Mouse (Mus musculus) heart, embryonic 16.5 days (tissue): ENCODE measurements around the gene Fam205c. TPM values are rescaled to one million over a fixed set of nuclear protein-coding genes. Genes with fewer than 3 reads are reported as not detected.

Experiments
- ATAC-seq: fragments of 200-750 bp; cut with Nextera tagmentation; replicated peaks from 2 replicates; pipeline ENCODE4 v1.8.0; 2017; ENCODE audit warnings: moderate number of reproducible peaks; ENCODE audit not compliant: insufficient read depth, low FRiP score; ENCODE audit errors: extremely low read depth
- H3K27ac ChIP-seq: fragments of 300-500 bp; sonication (generic); 2 replicates; pipeline ENCODE4 v1.5.1; 2014; ENCODE audit warnings: mild to moderate bottlenecking, low read length, control low read depth, moderate library complexity
- H3K27me3 ChIP-seq: fragments of 300-500 bp; sonication (generic); 2 replicates; pipeline ENCODE4 v1.6.1; 2014; ENCODE audit warnings: low read length, mixed read lengths; ENCODE audit not compliant: control insufficient read depth, insufficient read depth
- H3K36me3 ChIP-seq: fragments of 300-500 bp; sonication (generic); 2 replicates; pipeline ENCODE4 v1.6.1; 2014; ENCODE audit not compliant: control insufficient read depth, insufficient read depth
- H3K4me1 ChIP-seq: fragments of 300-500 bp; sonication (generic); 2 replicates; pipeline ENCODE4 v1.6.1; 2014; ENCODE audit warnings: low read length, mixed read lengths; ENCODE audit not compliant: control insufficient read depth, insufficient read depth
- H3K4me2 ChIP-seq: fragments of 300-500 bp; sonication (generic); 2 replicates; pipeline ENCODE4 v1.6.1; 2014; ENCODE audit warnings: low read depth, mild to moderate bottlenecking, control low read depth, low read length
- H3K4me3 ChIP-seq: fragments of 300-500 bp; sonication (generic); 2 replicates; pipeline ENCODE4 v1.5.1; 2014; ENCODE audit warnings: mild to moderate bottlenecking, control low read depth, low read length
- H3K9ac ChIP-seq: fragments of 300-500 bp; sonication (generic); 2 replicates; pipeline ENCODE4 v1.6.1; 2014; ENCODE audit warnings: low read length, control low read depth
- H3K9me3 ChIP-seq: fragments of 300-500 bp; sonication (generic); replicated peaks from 2 replicates; pipeline ENCODE4 v1.6.1; 2016; ENCODE audit warnings: low read length; ENCODE audit not compliant: control insufficient read depth
- WGBS: fragments of 180-500 bp; shearing (Covaris S2); extraction: QIAGEN DNeasy Blood & Tissue Kit; methylation state at CpG from one replicate; pipeline ENCODE4 v1.1.7; 2014; 5-methylcytosine and 5-hydroxymethylcytosine counted together
- polyA plus RNA-seq: library from polyadenylated mRNA; unstranded; fragments of >200 nt; fragmentation: Nextera tagmentation; extraction: Ambion mirVana; gene quantifications from 2 replicates; pipeline ENCODE4 v1.2.1, GENCODE M21; 2015

Gene Fam205c
- 0.13 and 0.34 TPM in 2 replicates for polyA plus RNA-seq

DNA sequence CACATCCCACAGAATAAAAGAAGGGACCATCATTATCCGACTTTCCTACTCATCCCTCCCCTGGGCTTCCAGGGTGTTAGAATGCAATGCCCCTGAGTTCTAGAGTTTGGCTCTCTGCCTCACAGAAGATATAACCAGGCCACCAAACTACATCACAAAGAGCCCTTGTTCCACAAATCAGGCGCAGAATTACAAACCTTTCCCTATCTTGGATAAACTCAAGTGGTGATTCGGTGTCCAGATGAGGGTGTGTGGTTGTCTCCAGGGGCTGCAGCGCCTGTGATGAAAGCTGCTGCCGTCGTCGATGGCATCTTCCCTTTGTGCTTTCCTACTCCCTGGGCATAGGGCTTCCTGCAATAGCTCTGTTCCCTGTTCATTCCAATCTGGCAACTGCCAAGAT lies at the start of gene Fam205c:
Gene Fam205c, minus strand, starts transcription at position 101 of the 400 bp plus-strand sequence.
- 71% methylated on average over 7 of the region's 7 CpGs for WGBS
- H3K9me3 ChIP-seq = no peaks in the 10 kb centered on the region
- ATAC-seq = no peak
- H3K4me3 ChIP-seq = no peak within 1 kb of the TSS
- no peak within 1 kb of the TSS for H3K4me2 ChIP-seq
- H3K4me1 ChIP-seq = no peaks in the 10 kb centered on the region
- H3K27me3 ChIP-seq = no peaks in the 10 kb centered on the region
- no peak within 1 kb of the TSS for H3K9ac ChIP-seq
- no peak within 1 kb of the TSS for H3K27ac ChIP-seq
- H3K36me3 ChIP-seq = no peaks in the 10 kb centered on the region

DNA sequence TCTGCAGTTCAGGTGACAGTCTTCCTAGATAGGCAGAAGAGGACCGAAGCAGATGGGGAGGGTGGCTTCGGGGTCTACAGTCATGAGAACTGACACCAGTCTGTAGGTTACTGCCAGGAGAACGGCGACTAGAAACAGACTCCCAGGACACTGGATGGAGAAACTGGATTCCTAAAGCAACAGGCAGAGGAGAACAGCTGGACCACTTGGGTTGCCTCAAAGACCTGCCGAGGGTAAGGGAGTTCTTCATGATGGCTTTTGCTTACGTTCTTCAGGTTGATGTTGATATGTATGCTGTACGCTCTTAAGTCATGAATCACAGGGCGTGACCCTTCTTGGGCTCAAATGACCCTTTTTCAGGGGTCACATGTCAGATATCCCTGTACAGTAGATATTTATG lies 48.4 kb upstream of the Fam205c start:
- peaks cover 15% of the 10 kb centered on the region for H3K27me3 ChIP-seq

DNA sequence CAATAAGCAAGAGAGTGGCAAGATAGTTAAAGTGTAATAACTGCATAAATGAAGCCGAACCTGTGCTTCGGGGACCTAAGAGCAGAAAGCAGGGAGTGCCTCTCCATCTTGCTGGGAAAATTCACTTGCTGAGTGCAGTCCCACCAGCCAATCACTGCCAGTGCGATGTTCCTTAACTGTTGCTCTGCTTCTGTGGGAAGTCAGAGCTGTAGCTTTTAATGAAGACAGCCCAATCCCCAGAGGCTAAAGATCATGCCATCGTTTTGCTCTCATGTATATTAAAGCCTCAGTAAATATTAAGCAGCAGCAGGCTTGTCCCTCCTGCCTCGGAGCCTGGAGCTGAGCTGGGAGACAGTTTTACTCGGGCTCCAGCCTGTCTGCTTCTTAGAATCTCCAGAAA lies 48.0 kb upstream of the Fam205c start:
- 66% methylated on average over 6 of the region's 6 CpGs for WGBS
- H3K4me3 ChIP-seq = no peak overlapping the region
- no peak overlapping the region for H3K27ac ChIP-seq
- no peaks in the 10 kb centered on the region for H3K4me1 ChIP-seq
- no peaks in the 10 kb centered on the region for H3K9me3 ChIP-seq
- no peak for ATAC-seq
- H3K4me2 ChIP-seq = no peak overlapping the region
- no peaks in the 10 kb centered on the region for H3K36me3 ChIP-seq
- H3K9ac ChIP-seq = no peak overlapping the region
- peaks cover 18% of the 10 kb centered on the region for H3K27me3 ChIP-seq

More for the DNA sequence above, 48.4 kb upstream of the Fam205c start:
- Histone ChIP-seq H3K4me3 (no peak overlapping the region), H3K36me3 (no peaks in the 10 kb centered on the region), H3K4me1 (no peaks in the 10 kb centered on the region), H3K27ac (no peak overlapping the region), H3K9ac (no peak overlapping the region), H3K9me3 (no peaks in the 10 kb centered on the region), H3K4me2 (no peak overlapping the region)
- 77% methylated on average over 8 of the region's 8 CpGs for WGBS
- no peak for ATAC-seq

DNA sequence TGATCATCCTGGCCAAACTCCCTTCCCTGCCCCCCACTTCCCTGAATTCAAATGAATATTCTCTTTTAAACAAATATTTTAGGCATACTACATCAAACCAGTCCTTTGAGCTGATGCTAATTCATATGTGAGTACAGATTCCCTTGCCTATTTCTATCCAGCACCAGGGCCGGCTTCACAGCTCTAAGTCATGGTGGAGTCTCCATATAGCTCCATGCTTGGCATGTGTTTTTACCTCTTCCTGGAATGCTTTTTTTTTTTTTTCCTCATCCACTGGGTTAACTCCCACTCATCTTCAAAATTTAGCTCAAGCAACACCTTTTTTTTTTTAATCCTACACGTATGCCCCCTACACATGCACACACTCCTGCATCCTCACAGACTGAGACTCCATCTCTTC lies 47.5 kb upstream of the Fam205c start:
- no peaks in the 10 kb centered on the region for H3K36me3 ChIP-seq
- no peak overlapping the region for H3K4me3 ChIP-seq
- ATAC-seq = no peak
- no peak overlapping the region for H3K4me2 ChIP-seq
- no peaks in the 10 kb centered on the region for H3K4me1 ChIP-seq
- no peak overlapping the region for H3K9ac ChIP-seq
- H3K9me3 ChIP-seq = no peaks in the 10 kb centered on the region
- 77% methylated on average over 2 of the region's 2 CpGs for WGBS
- H3K27ac ChIP-seq = no peak overlapping the region
- H3K27me3 ChIP-seq = peaks cover 18% of the 10 kb centered on the region

DNA sequence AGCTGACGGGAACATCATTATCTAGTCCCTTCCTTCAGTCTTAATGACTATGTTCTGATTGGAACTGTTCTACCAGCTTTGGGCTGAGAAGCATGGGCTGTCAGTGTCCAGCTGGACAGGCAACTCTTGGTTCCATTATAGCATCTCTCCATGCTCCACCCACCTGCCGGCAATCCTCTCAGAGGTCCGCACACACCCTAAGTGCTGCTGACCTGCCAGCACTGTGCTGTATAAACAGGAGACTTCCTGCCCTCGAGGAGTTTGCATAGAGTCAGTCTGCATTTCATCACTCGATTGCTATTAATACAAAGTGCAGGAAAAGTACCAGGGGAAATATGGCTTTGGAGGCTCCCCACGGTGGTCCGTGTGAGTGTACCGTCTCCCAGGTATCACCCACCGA lies 46.7 kb upstream of the Fam205c start:
- Histone ChIP-seq H3K4me1 (no peaks in the 10 kb centered on the region), H3K27ac (no peak overlapping the region), H3K27me3 (peaks cover 22% of the 10 kb centered on the region), H3K4me3 (no peak overlapping the region), H3K9me3 (no peaks in the 10 kb centered on the region), H3K4me2 (no peak overlapping the region), H3K36me3 (no peaks in the 10 kb centered on the region), H3K9ac (no peak overlapping the region)
- no peak for ATAC-seq
- WGBS = 56% methylated on average over 9 of the region's 9 CpGs

DNA sequence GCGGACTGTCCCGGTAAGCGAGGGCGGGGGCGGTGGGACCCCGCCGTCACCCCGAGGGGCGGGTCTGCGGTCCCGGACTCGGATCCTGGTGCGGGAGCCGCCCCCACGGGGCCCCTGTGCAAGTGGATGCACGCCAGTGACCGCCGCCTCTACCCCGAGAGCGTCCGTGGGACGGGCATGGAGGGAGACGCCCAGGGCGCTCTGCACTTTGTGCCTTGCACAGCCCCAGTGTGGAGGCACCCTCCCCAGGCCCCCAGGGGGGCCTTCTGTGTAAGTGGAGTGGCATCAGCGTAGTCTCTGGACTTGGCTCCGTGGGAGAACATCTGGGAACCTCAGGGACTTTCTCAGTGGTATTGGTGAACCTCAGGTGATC lies 43.4 kb upstream of the Fam205c start:
- H3K9ac ChIP-seq = peak overlapping the region; percentile 85
- WGBS = 5% methylated on average over 25 of the region's 26 CpGs
- H3K27me3 ChIP-seq = peaks cover 29% of the 10 kb centered on the region
- no peak overlapping the region for H3K27ac ChIP-seq
- H3K9me3 ChIP-seq = no peaks in the 10 kb centered on the region
- 0 out of 2 replicates have a peak, but pooled peaks have one; percentile 14 for ATAC-seq
- H3K4me3 ChIP-seq = peak overlapping the region; percentile 77
- peak overlapping the region; percentile 95 for H3K4me2 ChIP-seq
- H3K36me3 ChIP-seq = no peaks in the 10 kb centered on the region
- no peaks in the 10 kb centered on the region for H3K4me1 ChIP-seq

DNA sequence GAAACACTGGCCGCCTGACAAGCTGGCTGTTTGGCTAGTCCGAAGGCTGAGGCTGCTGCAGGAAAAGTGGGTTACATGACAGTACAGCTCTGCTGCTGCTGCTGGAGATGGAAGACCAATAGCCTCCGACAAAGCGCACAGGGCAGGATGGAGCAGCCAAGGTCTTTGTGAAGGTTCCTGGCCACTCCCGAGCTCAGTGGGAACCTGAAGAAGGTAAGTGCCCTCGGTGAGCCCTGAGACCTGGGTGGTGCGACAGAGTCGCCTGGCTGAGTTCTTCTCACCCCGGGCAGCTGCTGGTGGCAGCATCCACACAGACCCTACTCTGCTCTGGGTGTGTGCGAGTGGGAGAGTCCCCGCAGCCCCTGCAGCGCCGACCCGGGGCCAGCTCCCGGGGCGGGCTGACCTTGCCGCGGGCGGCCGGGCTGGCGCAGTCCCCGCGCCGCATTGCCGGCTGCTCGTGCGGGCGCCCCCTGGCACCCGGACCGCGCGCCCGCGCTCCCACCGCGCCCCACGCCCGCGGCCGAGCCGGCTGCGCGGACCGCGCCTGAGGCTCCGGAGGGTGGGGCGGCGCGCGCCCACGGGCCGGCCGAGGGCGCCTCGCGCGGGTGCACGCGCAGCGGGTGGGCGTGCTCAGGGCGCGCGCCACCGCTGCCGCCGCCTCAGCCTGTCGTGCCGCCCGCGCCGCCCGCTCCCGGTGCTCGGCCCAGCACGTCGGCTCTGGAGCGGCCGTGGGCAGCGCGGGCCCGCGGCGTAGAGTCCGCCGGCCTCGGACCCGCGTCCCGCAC lies 42.8 kb upstream of the Fam205c start, which contains the start of gene Phf24:
Gene Phf24, plus strand, starts transcription at position 44 of the 785 bp plus-strand sequence.
- Histone ChIP-seq H3K9ac (peak within 1 kb of the TSS; percentile 85), H3K27me3 (peaks cover 29% of the 10 kb centered on the region), H3K4me1 (no peaks in the 10 kb centered on the region), H3K36me3 (no peaks in the 10 kb centered on the region), H3K9me3 (no peaks in the 10 kb centered on the region), H3K27ac (peak within 1 kb of the TSS; percentile 52; the same call in 1 of the 2 replicates), H3K4me2 (peak within 1 kb of the TSS; percentile 95), H3K4me3 (peak within 1 kb of the TSS; percentile 77)
- 1% methylated on average over 54 of the region's 90 CpGs for WGBS
- peak; percentile 81 for ATAC-seq

DNA sequence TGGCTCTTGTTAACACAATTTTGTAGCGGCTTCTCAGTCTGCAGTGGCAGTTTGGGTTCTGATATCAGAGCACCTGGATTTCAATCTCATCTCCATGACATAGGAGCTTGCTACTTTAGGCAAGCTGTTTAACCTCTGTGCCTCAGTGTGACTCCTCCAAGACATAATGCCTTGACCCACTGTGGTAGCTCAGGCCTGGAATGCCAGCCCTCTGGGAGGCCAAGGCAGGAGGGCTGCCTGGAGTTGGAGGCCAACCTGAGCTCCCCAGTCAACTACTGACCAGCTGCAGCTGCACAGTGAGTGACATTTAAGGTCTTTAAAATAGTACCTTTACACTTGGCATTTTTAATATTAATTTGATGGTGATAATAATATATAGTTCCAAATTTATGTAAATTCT lies 41.9 kb upstream of the Fam205c start:
- H3K9me3 ChIP-seq = no peaks in the 10 kb centered on the region
- WGBS = 88% methylated on average over 1 of the region's 1 CpGs
- H3K9ac ChIP-seq = no peak overlapping the region
- H3K27me3 ChIP-seq = peaks cover 29% of the 10 kb centered on the region
- ATAC-seq = no peak
- no peak overlapping the region for H3K4me2 ChIP-seq
- no peak overlapping the region for H3K4me3 ChIP-seq
- no peak overlapping the region for H3K27ac ChIP-seq
- no peaks in the 10 kb centered on the region for H3K4me1 ChIP-seq
- no peaks in the 10 kb centered on the region for H3K36me3 ChIP-seq

DNA sequence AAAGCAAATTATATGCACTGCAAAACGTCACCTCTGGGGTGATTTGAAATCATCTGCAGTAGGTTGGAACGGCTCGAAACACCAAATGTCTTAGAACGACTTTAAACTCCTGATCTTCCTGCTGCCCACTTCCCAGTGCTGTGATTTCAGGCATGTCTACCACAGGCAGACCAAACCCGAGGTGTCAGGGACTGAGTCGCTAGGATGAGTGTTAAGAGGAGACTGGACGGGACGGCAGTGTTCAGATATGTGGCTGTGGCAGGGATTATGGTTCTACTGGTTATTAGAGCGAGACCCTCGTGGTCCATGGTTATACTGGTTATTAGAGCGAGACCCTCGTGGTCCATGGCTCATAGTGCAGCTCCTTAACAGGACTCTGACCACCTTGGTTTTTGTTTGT lies 41.3 kb upstream of the Fam205c start:
- Histone ChIP-seq H3K4me2 (no peak overlapping the region), H3K27ac (no peak overlapping the region), H3K9ac (no peak overlapping the region), H3K36me3 (no peaks in the 10 kb centered on the region), H3K27me3 (peaks cover 29% of the 10 kb centered on the region), H3K4me3 (no peak overlapping the region), H3K4me1 (no peaks in the 10 kb centered on the region), H3K9me3 (no peaks in the 10 kb centered on the region)
- ATAC-seq = no peak
- 74% methylated on average over 12 of the region's 12 CpGs for WGBS
